Mouse (Mus musculus) cerebellum, adult 9-10 months (tissue): Measurements from ENCODE around the gene Pramel1.
"Not testable (repeated sequence)": the region's sequence is repeated elsewhere in the genome, so short reads cannot be mapped to it uniquely, and the experiment has no call there.

Experiments
- DNase-seq: peaks from one replicate; pipeline ENCODE4 v3.0.0; 2022

The Pramel1 gene

GRCm38 (mm10) chr4:143394181-143394580, at the start of gene Pramel1:
Gene Pramel1, plus strand, starts transcription at chr4:143394428.
- no peak for DNase-seq

GRCm38 (mm10) chr4:143345491-143345890, 48.7 kb upstream of the Pramel1 start:
- not testable (repeated sequence) for DNase-seq

GRCm38 (mm10) chr4:143348678-143349077, 45.5 kb upstream of the Pramel1 start:
- DNase-seq: peak; percentile 34

DNA sequence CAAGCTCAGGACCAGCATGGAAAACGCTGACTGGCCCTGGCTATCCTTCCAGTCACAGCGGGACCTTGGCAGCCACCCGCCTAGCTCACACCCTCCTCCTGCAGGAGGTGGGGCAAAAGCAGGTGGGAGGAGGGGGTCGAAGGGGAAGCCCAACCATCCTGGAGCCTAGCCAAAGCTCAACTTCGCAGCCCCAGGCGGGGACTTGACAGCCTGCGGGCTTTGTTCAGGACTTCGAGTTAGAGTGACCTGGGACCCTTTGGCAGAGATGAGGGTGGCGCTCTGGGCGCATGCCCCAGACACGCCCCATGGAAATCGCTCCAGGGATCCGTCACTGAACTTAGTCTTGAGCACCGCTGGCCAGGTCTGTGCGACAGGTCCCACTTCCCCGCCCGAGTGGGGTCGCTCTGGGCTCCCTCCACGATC, 44.7 kb upstream of the Pramel1 start, which contains the start of gene Lrrc38:
Lrrc38 (plus strand) TSS at position 274 of the 423 bp plus-strand sequence.
- peak; percentile 68 for DNase-seq

DNA sequence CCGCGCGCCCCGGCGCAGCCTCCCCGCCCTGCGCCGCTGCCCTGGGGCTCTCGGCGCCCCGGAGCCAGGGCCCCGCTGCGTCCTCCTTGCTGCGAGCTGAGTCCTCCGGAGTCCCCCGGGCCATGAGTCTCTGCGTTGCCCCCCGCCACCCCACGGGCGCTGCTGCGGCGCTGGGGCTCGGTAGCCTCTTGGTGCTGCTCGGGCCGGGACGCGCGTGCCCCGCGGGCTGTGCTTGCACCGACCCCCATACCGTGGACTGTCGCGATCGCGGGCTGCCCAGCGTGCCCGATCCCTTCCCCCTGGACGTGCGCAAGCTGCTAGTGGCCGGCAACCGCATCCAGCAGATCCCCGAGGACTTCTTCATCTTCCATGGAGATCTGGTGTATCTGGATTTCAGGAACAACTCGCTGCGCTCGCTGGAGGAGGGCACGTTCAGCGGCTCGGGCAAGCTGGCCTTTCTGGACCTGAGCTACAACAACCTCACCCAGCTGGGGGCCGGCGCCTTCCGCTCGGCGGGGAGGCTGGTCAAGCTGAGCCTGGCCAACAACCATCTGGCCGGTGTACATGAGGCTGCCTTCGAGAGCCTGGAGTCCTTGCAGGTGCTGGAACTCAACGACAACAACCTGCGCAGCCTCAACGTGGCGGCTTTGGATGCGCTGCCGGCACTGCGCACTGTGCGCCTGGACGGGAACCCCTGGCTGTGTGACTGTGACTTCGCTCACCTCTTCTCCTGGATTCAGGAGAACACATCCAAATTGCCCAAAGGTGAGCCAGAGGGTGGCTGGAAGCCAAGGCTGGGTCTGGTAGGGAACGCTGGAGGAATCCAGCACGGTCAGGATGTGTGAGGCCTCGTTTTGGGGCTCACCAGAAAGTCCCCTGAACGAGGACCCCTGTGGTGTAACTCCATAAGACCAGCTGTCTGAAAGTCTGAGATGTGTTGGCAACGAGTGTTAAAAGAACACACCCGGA, 43.9 kb upstream of the Pramel1 start:
- peak; percentile 44 for DNase-seq

DNA sequence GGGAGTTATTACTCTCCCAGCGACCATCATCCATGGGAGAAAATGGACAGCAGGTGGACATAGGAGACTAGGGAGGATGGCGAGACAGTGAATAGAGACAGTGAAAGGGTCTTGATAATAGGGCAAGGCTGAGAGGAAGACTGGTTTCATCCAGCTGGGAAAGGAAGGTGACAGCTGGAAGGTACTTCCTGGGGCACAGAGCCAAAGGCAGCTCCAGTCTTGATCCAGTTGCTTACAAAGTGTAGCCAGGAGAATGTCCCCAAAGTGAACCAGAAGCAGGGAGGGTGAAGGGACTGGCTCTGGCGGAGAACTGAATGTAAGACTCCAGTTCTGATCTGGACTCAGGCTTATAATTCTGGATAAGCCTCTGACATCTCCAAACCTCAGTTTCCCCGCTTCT, 41.9 kb upstream of the Pramel1 start:
- DNase-seq: no peak

DNA sequence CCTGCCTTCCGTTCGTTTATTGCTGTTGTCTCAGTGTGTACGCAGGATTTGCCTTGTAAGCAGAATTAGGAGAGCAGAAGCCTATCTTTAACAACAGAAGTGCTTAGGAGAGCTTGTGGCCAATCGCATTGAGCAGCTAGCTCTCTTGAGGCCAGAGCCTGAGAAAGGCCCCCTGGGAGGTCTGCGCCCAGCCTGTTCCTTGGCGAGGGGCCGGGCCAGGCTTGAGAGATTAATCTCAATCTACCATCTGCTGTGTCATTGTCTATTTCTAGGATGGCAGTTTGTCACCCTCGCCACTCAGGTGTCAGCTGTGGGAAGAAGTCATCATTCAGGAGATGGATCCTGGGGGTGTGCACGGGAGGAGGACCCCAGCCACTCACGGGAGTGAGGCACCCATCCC, 32.7 kb upstream of the Pramel1 start:
- no peak for DNase-seq

DNA sequence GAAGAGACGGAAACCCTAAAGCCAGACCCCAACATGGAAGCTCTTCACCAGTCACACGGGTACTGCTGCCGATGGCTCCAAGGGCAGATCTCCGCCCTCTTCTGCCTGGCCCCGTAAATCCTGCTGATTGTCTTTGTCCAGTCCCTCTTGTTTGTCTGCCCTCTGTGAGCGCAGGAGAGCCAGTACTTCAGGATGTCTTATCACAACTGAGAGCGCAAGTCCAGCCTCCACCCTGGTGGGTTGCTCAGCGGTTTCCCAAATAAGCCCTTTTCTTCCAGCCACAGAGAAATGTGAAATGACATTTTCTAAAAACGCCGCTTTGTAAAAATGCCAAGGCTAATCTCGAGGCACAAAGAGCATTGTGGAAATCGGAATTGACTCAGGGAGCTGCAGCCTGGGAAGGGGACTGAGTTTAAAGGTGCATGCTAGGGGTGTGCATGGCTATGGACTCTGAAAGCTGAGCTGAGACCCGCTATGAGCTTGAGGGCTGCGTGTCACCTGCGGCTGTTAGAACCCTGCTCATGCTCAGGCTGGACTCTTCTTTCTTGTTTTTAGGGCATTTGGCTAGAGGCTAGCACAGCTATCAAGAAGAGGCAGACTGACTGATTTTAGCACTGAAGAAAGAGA, 27.7 kb upstream of the Pramel1 start:
- no peak for DNase-seq

GRCm38 (mm10) chr4:143379480-143379879, 14.7 kb upstream of the Pramel1 start:
- DNase-seq: no peak

DNA sequence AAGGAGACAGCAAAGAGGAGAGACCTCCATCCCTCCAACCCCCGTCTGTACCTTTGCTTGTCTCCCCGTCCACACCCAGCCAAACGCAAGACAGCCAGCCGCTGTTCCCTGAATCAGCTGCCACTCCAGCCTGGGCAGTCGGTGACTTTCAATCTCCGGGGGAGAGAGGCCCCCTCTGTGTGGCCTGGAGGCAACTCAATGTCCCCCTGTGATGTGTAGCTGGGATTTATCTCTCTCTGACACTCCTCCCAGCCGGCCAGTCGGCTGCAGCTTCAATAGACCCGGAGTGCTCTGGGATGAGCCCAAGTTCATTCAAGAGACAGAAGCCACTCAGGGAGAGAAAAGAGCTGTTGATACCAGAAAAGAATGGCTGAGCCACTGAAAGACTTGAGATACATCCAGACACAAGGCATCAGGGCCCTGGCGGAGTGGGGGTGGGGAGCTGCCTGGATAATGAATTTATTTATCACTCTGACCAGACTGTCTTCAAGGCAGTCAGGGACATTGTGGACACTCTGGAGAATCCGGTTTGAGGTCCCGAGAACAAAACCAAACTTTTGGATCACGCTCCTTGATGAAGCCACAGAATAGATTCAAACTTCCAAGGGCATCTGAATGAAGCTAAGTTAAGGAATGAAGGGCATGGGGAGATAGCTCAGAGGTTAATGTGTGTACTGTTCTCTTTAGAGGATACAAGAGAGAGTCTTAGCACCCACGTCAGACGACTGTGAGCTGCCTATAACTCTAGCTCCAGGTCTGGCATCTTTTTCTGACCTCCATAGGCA, 14.1 kb upstream of the Pramel1 start:
- peak; percentile 26 for DNase-seq

DNA sequence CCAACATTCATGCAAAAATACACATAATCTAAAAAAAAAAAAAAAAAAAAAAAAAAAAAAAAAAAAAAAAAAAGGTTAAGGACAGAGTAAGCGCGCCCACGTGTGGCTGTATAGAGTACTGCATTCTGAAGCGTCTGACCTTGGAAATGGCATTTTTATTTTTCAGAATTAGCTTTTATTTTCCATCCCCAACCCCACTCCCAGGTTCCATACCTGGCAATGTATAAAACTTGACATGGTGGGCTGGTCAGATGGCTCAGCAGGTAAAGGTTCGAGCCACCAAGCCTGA, 13.6 kb upstream of the Pramel1 start:
- peak; percentile 36 for DNase-seq

GRCm38 (mm10) chr4:143382163-143382562, 12.1 kb upstream of the Pramel1 start:
- peak; percentile 45 for DNase-seq

- DNase-seq: no peak
These were observed 10.6 kb upstream of the Pramel1 start for GRCm38 (mm10) chr4:143383646-143384045.

GRCm38 (mm10) chr4:143388955-143389702, 5.1 kb upstream of the Pramel1 start:
- DNase-seq: no peak

- DNase-seq: peak; percentile 54
These were observed 17.5 kb downstream of the Pramel1 start for GRCm38 (mm10) chr4:143411566-143412218.

DNA sequence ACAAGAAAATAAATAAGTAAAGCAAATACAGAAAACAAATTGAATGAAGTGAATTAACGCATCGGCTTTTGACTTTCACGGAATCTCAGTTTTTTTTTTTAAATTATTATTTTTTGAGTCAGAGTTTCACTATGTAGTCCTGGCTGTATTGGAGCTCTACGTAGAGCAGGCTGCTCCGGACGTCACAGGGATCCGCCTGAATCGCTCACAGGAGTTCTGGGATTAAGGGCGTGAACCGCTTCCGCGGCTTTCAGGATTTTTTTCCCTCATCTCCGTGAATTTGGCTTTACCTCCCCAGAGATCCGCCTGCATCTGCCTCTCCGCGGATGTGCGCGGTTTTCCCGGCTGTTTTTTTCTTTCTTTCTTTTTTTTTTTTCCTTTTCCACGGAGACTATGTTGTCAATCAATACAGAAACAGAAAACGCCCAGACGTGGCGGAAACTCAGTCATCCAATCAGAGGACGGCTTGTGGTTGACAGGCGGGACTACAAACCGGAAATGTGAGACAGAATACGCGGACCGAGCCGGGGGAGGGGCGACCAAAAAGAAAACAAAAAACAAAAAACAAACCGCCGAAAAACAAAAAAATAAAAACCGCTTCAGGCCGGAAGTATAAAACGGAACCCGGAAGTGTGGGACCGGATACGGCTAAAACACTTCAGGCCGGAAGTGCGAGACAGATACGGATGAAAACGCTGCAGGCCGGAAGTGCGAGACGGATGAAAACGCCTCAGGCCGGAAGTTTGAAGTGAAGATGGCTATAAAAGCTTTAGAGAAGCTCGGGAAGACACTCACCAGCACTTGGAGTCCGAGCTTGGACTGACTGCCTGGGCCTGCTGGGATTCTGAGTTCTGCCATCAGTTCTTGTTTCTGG, 18.2 kb downstream of the Pramel1 start, which contains the start of gene Pramef8:
Pramef8 (plus strand) TSS at position 208 of the 874 bp plus-strand sequence.
- peak; percentile 95 for DNase-seq

DNA sequence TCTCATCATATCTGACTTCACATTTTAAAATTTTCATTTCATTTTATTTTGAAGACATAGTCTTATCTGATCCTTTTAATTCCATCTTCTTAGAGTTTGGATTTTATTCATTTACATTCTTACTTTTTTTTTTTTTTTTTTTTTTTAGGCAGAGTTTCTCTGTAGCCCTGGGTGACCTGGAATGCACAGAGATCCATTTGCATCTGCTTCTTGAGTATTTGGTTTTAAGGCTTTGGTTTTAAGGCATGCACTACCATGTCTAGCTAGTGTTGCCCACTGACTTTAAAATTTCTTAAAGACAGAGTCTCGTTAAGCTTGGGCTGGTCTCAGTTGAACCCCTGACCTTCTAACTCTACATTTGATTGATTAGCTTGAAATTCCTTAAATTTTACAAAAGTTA, 19.4 kb downstream of the Pramel1 start:
- no peak for DNase-seq

DNA sequence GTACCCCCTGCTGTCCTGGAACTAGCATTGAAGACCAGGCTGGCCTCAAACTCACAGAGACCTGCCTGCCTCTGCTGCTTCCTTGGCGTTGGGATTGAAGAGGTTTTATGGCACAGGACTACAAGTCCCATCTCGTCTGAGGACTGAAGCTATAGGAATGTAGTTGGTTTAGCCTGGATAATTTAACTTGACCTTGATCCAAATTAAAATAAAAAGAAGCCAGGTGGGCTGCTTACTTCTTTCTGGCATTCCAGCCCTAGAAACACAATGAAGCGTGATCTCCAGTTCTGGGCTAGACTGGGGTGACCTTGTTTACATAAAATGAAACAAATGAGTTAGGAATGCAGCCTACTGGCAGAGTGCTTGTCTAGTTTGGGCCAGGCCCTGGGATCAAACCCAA, 19.9 kb downstream of the Pramel1 start:
- DNase-seq: peak; percentile 34

GRCm38 (mm10) chr4:143426770-143427169, 32.5 kb downstream of the Pramel1 start:
- DNase-seq: not testable (repeated sequence)
